Mouse (Mus musculus) MEL (cell line): ENCODE results near the gene Rnf169.

Experiments used
- CHD1 ChIP-seq: IDR thresholded peaks from 2 replicates; pipeline ENCODE4 v1.6.1; 2012; ENCODE audit warnings: low read depth, mild to moderate bottlenecking, inconsistent platforms, low read length, improper control_type of control experiment
- CTCF ChIP-seq, 3 experiments: IDR thresholded peaks in 2 of 3; conservative IDR thresholded peaks in 1 of 3; 2 replicates each; pipeline ENCODE4 v1.5.1; 2011 to 2012; ENCODE audit warnings: low read length in 3 of 3, low read depth in 2 of 3, mild to moderate bottlenecking in 2 of 3, improper control_type of control experiment in 1 of 3, inconsistent platforms in 1 of 3, mixed read lengths in 1 of 3, moderate library complexity in 1 of 3; ENCODE audit not compliant: control insufficient read depth in 1 of 3, insufficient read depth in 1 of 3, poor library complexity in 1 of 3, severe bottlenecking in 1 of 3
- EP300 ChIP-seq, 2 experiments: IDR thresholded peaks; 2 replicates each; pipeline ENCODE4 v1.6.1; 2011; ENCODE audit warnings: improper control_type of control experiment in 2 of 2, low read length in 2 of 2, low read depth in 1 of 2, mild to moderate bottlenecking in 1 of 2
- MAFK ChIP-seq: IDR thresholded peaks from 2 replicates; pipeline ENCODE4 v1.6.1; 2011; ENCODE audit warnings: low read depth, mild to moderate bottlenecking, low read length, improper control_type of control experiment, borderline replicate concordance
- NELFE ChIP-seq: IDR thresholded peaks from 2 replicates; pipeline ENCODE4 v1.6.1; 2011; ENCODE audit warnings: low read depth, low read length, improper control_type of control experiment
- POLR2A ChIP-seq, 2 experiments: IDR thresholded peaks; 2 replicates each; pipeline ENCODE4 v1.6.1; 2011 to 2012; ENCODE audit warnings: low read length in 2 of 2, mild to moderate bottlenecking in 2 of 2, control low read depth in 1 of 2, improper control_type of control experiment in 1 of 2, low read depth in 1 of 2, moderate library complexity in 1 of 2; ENCODE audit not compliant: control insufficient read depth in 1 of 2, insufficient read depth in 1 of 2, poor library complexity in 1 of 2
- POLR2AphosphoS5 ChIP-seq: IDR thresholded peaks from 2 replicates; pipeline ENCODE4 v1.6.1; 2012; ENCODE audit warnings: low read depth, borderline replicate concordance, mild to moderate bottlenecking, inconsistent platforms, low read length, moderate library complexity, mixed read lengths
- RAD21 ChIP-seq: IDR thresholded peaks from 2 replicates; pipeline ENCODE4 v1.6.1; 2011; ENCODE audit warnings: mild to moderate bottlenecking, low read depth, low read length, improper control_type of control experiment
- RCOR1 ChIP-seq: IDR thresholded peaks from 2 replicates; pipeline ENCODE4 v1.6.1; 2012; ENCODE audit warnings: low read depth, mild to moderate bottlenecking, inconsistent platforms, low read length, improper control_type of control experiment
- USF1 ChIP-seq: IDR thresholded peaks from 2 replicates; pipeline ENCODE4 v1.6.1; 2014; ENCODE audit warnings: low read depth, mild to moderate bottlenecking, inconsistent platforms, low read length, improper control_type of control experiment, moderate library complexity

DNA sequence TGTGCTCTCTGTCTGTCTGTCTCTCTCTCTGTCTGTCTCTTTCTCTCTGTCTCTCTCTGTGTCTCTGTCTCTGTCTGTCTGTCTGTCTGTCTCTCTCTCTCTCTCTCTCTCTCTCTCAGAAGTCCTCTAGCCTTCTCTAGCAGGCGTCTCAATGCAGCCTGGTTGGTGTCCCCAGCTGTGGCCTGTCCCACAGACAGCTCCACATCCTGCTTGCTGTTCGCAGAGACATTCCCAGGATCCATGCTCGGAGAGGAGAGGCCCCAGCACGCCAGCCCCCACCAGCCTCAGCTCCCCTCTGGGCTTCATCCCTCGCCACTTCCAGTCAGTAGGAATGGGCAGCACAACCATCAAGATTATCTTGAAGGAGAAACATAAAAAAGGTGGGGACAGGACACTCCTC, 47.1 kb upstream of the Rnf169 start:
- TF ChIP-seq CTCF (IDR thresholded peaks at IDR 0.05 in 2 of 3, conservative IDR thresholded peaks at IDR 0.05 in 1 of 3; ENCODE audit: control insufficient read depth in 1 of 3, insufficient read depth in 1 of 3, low read depth in 2 of 3, low read length in 3 of 3, poor library complexity in 1 of 3, severe bottlenecking in 1 of 3) (no peak), RAD21 (no peak), NELFE (no peak), USF1 (no peak), EP300 (IDR thresholded peaks at IDR 0.05; ENCODE audit: low read depth in 1 of 2, low read length in 2 of 2) (no peak), MAFK (no peak), POLR2AphosphoS5 (no peak), CHD1 (no peak), RCOR1 (no peak), POLR2A (IDR thresholded peaks at IDR 0.05; ENCODE audit: control insufficient read depth in 1 of 2, insufficient read depth in 1 of 2, low read depth in 1 of 2, low read length in 2 of 2, poor library complexity in 1 of 2) (no peak)
